Mouse (Mus musculus) ES-Bruce4 (cell line): ENCODE results near the gene Hivep2. TPM values are rescaled to one million over a fixed set of nuclear protein-coding genes. Genes with fewer than 3 reads are reported as not detected.

Experiments used
- H3K27ac ChIP-seq: 2 replicates; pipeline ENCODE4 v1.5.1; 2012; ENCODE audit warnings: low read length, inconsistent platforms; ENCODE audit not compliant: insufficient read depth
- H3K27me3 ChIP-seq: 2 replicates; pipeline ENCODE4 v1.6.1; 2012; ENCODE audit warnings: mild to moderate bottlenecking, low read length, inconsistent platforms; ENCODE audit not compliant: control insufficient read depth, poor library complexity, insufficient read depth, severe bottlenecking
- H3K36me3 ChIP-seq: 2 replicates; pipeline ENCODE4 v1.6.1; 2012; ENCODE audit warnings: inconsistent platforms, mild to moderate bottlenecking, low read length, moderate library complexity; ENCODE audit not compliant: control insufficient read depth, poor library complexity, insufficient read depth, severe bottlenecking
- H3K4me1 ChIP-seq: one replicate; pipeline ENCODE4 v1.8.1; 2011; ENCODE audit warnings: low read length; ENCODE audit not compliant: control insufficient read depth, insufficient read depth
- H3K4me3 ChIP-seq: 2 replicates; pipeline ENCODE4 v1.5.1; 2011; ENCODE audit warnings: low read depth, mild to moderate bottlenecking, low read length
- H3K9ac ChIP-seq: 2 replicates; pipeline ENCODE4 v1.6.1; 2012; ENCODE audit warnings: low read depth, mild to moderate bottlenecking, inconsistent platforms; ENCODE audit not compliant: poor library complexity, severe bottlenecking
- H3K9me3 ChIP-seq: replicated peaks from 2 replicates; pipeline ENCODE4 v1.6.1; 2012; ENCODE audit warnings: mild to moderate bottlenecking, low read length, inconsistent platforms; ENCODE audit not compliant: control insufficient read depth, poor library complexity, insufficient read depth, severe bottlenecking
- CTCF ChIP-seq: IDR thresholded peaks from one replicate; pipeline ENCODE4 v1.8.1; 2011; ENCODE audit warnings: low read depth, low read length
- EP300 ChIP-seq: IDR thresholded peaks from 2 replicates; pipeline ENCODE4 v1.6.1; 2011; ENCODE audit warnings: low read depth, low read length; ENCODE audit not compliant: insufficient read depth
- POLR2A ChIP-seq: IDR thresholded peaks from one replicate; pipeline ENCODE4 v1.8.1; 2011; ENCODE audit warnings: low read length; ENCODE audit not compliant: insufficient read depth
- polyA plus RNA-seq: library from polyadenylated mRNA; stranded (reverse); fragments of >200 nt; gene quantifications from 2 replicates; pipeline ENCODE4 v1.2.4, GENCODE M21; 2011; ENCODE audit warnings: low read depth; ENCODE audit not compliant: missing spikeins, insufficient read depth, insufficient read length

Hivep2 gene
- polyA plus RNA-seq, 1 experiment, result 3.4 TPM

GRCm38 (mm10) chr10:14018672-14019071, 52.8 kb downstream of the Hivep2 start:
- H3K9me3 ChIP-seq, result no peaks in the 10 kb centered on the region
- TF ChIP-seq EP300, result no peak
- TF ChIP-seq CTCF, result no peak
- TF ChIP-seq POLR2A, result no peak
- no peaks in the 10 kb centered on the region for H3K27me3 ChIP-seq
- no peaks in the 10 kb centered on the region for H3K4me1 ChIP-seq
- no peak overlapping the region for H3K4me3 ChIP-seq
- no peak overlapping the region for H3K9ac ChIP-seq
- no peak overlapping the region for H3K27ac ChIP-seq
- H3K36me3 ChIP-seq, result no peaks in the 10 kb centered on the region

- no peaks in the 10 kb centered on the region for H3K27me3 ChIP-seq
- no peak overlapping the region for H3K9ac ChIP-seq
- H3K9me3 ChIP-seq, result no peaks in the 10 kb centered on the region
- no peaks in the 10 kb centered on the region for H3K4me1 ChIP-seq
- no peak overlapping the region for H3K4me3 ChIP-seq
- H3K27ac ChIP-seq, result no peak overlapping the region
- TF ChIP-seq EP300 (no peak), CTCF (no peak), POLR2A (no peak)
- H3K36me3 ChIP-seq, result no peaks in the 10 kb centered on the region
These were observed 53.3 kb downstream of the Hivep2 start for GRCm38 (mm10) chr10:14019198-14019597.

- H3K36me3 ChIP-seq, result no peaks in the 10 kb centered on the region
- H3K4me3 ChIP-seq, result no peak overlapping the region
- TF ChIP-seq POLR2A, result no peak
- TF ChIP-seq CTCF, result no peak
- TF ChIP-seq EP300, result no peak
- no peaks in the 10 kb centered on the region for H3K27me3 ChIP-seq
- H3K4me1 ChIP-seq, result no peaks in the 10 kb centered on the region
- H3K9me3 ChIP-seq, result no peaks in the 10 kb centered on the region
- no peak overlapping the region for H3K9ac ChIP-seq
- no peak overlapping the region for H3K27ac ChIP-seq
These were observed 54.4 kb downstream of the Hivep2 start for GRCm38 (mm10) chr10:14020253-14020652.

GRCm38 (mm10) chr10:14024971-14025370, 59.1 kb downstream of the Hivep2 start:
- no peak for TF ChIP-seq POLR2A
- TF ChIP-seq CTCF, result no peak
- TF ChIP-seq EP300, result no peak
- Histone ChIP-seq H3K27me3 (no peaks in the 10 kb centered on the region), H3K27ac (no peak overlapping the region), H3K36me3 (no peaks in the 10 kb centered on the region), H3K4me1 (no peaks in the 10 kb centered on the region), H3K4me3 (no peak overlapping the region), H3K9ac (no peak overlapping the region), H3K9me3 (no peaks in the 10 kb centered on the region)

- Histone ChIP-seq H3K27ac (no peak overlapping the region), H3K27me3 (no peaks in the 10 kb centered on the region), H3K36me3 (no peaks in the 10 kb centered on the region), H3K9me3 (no peaks in the 10 kb centered on the region), H3K4me1 (no peaks in the 10 kb centered on the region), H3K9ac (no peak overlapping the region), H3K4me3 (no peak overlapping the region)
- TF ChIP-seq EP300, result no peak
- TF ChIP-seq POLR2A, result no peak
These were observed 61.9 kb downstream of the Hivep2 start for GRCm38 (mm10) chr10:14027751-14028150.

GRCm38 (mm10) chr10:14028956-14029355, 63.1 kb downstream of the Hivep2 start:
- Histone ChIP-seq H3K36me3 (no peaks in the 10 kb centered on the region), H3K4me3 (no peak overlapping the region), H3K27me3 (no peaks in the 10 kb centered on the region), H3K9me3 (no peaks in the 10 kb centered on the region), H3K4me1 (no peaks in the 10 kb centered on the region), H3K9ac (no peak overlapping the region), H3K27ac (no peak overlapping the region)
- TF ChIP-seq POLR2A, result no peak
- TF ChIP-seq CTCF, result no peak
- TF ChIP-seq EP300, result no peak
